Comparison of ENCODE assay signal across 8 mouse cellular contexts in the genomic region with DNA sequence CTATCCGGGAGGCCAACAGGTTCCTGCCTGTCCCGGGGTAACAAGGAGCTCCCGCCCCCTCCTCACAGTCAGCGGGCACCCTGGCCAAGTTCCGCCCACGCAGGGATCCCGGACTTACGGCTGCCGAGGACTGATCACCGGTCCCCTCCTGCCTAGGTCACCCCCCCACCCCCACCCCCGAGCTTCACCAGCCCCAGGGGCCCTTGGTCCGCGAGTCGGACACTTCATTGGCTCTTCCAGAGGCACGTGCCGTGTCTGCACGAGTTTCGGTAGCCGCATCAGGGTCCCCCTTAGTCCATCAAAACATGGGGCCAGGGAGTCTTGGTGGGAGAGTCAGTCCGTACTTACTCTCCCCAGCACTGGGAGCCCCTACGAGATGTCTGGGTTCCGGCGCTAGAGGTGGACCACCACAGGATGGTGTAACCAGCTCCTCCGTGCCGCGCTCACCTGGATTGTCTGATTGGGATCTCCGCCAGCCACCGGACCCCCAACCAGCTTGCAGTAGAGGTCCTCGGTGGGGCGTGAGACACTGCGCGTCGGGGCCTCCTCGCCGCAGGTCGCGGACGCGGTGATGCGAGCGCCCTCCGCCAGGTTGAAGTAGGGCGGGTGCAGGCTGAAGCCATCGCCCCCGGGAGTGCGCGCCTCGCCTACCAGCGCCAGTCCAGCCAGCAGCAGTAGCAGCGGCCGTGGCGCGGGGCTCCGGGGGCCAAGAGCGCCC. TPM values are rescaled to one million over a fixed set of nuclear protein-coding genes. Genes with fewer than 3 reads are reported as not detected.
DNase-seq lines count a peak whose midpoint lies in the region; ATAC-seq and TF ChIP-seq lines count a peak whose summit lies in the region.

No protein-coding gene starts in this region.

- ATAC-seq in granulocyte monocyte progenitor cell, adult 5-6 weeks (replicated peaks; ENCODE audit: poor library complexity, severe bottlenecking) = peak; percentile 31

- H3K4me3 ChIP-seq in testis, adult 2 months (ENCODE audit: control insufficient read depth, low read depth, low read length) = peak overlapping the region; percentile 51

- H3K27me3 ChIP-seq in testis, adult 2 months (ENCODE audit: control insufficient read depth, insufficient read depth, low read length) = no peaks in the 10 kb centered on the region

- TF ChIP-seq POLR2A in testis, adult 2 months (IDR thresholded peaks at IDR 0.05; ENCODE audit: control insufficient read depth, low read depth, low read length) = no peak

- peak; percentile 33 for DNase-seq in cerebellum, adult 9-11 months
- DNase-seq in cerebellum, postnatal 4 days (ENCODE audit: low spot score in 2 of 2) = no peak
- DNase-seq in R1 (ENCODE audit: low read depth, low spot score) = peak; percentile 56
- DNase-seq in kidney, adult 18-20 months = peak; percentile 69
- peak; percentile 67 for DNase-seq in lung, postnatal 10 days
- DNase-seq in T-cell, adult 2 months (ENCODE audit: low spot score) = no peak

- no peak overlapping the region for H3K27ac ChIP-seq in testis, adult 2 months (ENCODE audit: control insufficient read depth, insufficient read depth, low read depth, low read length)

- H3K36me3 ChIP-seq in testis, adult 2 months (ENCODE audit: control insufficient read depth, insufficient read depth, low read length) = no peaks in the 10 kb centered on the region

- peaks cover 23% of the 10 kb centered on the region for H3K4me1 ChIP-seq in testis, adult 2 months (ENCODE audit: control insufficient read depth, insufficient read depth, low read length)

- no peak for TF ChIP-seq CTCF in testis, adult 2 months (IDR thresholded peaks at IDR 0.05; ENCODE audit: control insufficient read depth, insufficient read depth, insufficient replicate concordance, low read depth, low read length)

RNA-seq across cellular contexts. Expression of a gene that starts 0.5 kb away (rescaled TPM):
- 0.06 TPM in 1 of 2 replicates, not detected in the other for total RNA-seq in granulocyte monocyte progenitor cell, adult 5-6 weeks (2014; fragmentation: Nextera tagmentation)
- 0.05 TPM in 1 of 2 replicates, not detected in the other for total RNA-seq in granulocyte monocyte progenitor cell, adult 5-6 weeks (2017)
- polyA plus RNA-seq in testis, adult 2 months (2012; rRNA removed) = 7.5 and 8.3 TPM in 2 replicates

RNA-seq across cellular contexts. Expression of a gene that starts 32.0 kb away (rescaled TPM):
- 3,456 and 3,912 TPM in 2 replicates for total RNA-seq in granulocyte monocyte progenitor cell, adult 5-6 weeks (2014; fragmentation: Nextera tagmentation)
- 1,093 and 2,216 TPM in 2 replicates for total RNA-seq in granulocyte monocyte progenitor cell, adult 5-6 weeks (2017)
- polyA plus RNA-seq in testis, adult 2 months (2012; rRNA removed) = 703 and 848 TPM in 2 replicates

RNA-seq across cellular contexts. Expression of a gene that starts 48.1 kb away (rescaled TPM):
- 13.3 and 25.8 TPM in 2 replicates for total RNA-seq in granulocyte monocyte progenitor cell, adult 5-6 weeks (2014; fragmentation: Nextera tagmentation)
- 7.4 and 15.0 TPM in 2 replicates for total RNA-seq in granulocyte monocyte progenitor cell, adult 5-6 weeks (2017)
- polyA plus RNA-seq in testis, adult 2 months (2012; rRNA removed) = 23.9 and 24.2 TPM in 2 replicates

RNA-seq across cellular contexts. Expression of a gene that starts 53.9 kb away (rescaled TPM):
- 101 and 102 TPM in 2 replicates for total RNA-seq in granulocyte monocyte progenitor cell, adult 5-6 weeks (2014; fragmentation: Nextera tagmentation)
- 48.5 and 74.2 TPM in 2 replicates for total RNA-seq in granulocyte monocyte progenitor cell, adult 5-6 weeks (2017)
- polyA plus RNA-seq in testis, adult 2 months (2012; rRNA removed) = 107 and 114 TPM in 2 replicates

Comparison
In these comparisons a context has a peak if more than half of its experiments do, and no peak if none do; other contexts are left out.
1. DNase-seq: peak in cerebellum, adult 9-11 months (single experiment), R1 (single experiment), kidney, adult 18-20 months (single experiment) and lung, postnatal 10 days (single experiment); none in cerebellum, postnatal 4 days (0 of 2) and T-cell, adult 2 months (single experiment).